Mouse (Mus musculus): ENCODE results near the gene Armc9. TPM values are rescaled to one million over a fixed set of nuclear protein-coding genes. Genes with fewer than 3 reads are reported as not detected.

The Armc9 gene
- polyA plus RNA-seq, 1 experiment from 2014 or later = 34.6 TPM

- no peaks in the 10 kb centered on the region for H3K9me3 ChIP-seq
- no peaks in the 10 kb centered on the region for H3K36me3 ChIP-seq
- H3K4me2 ChIP-seq (replicated peaks) = no peak overlapping the region
- peaks cover 29% of the 10 kb centered on the region for H3K27me3 ChIP-seq
- no peak overlapping the region for H3K4me3 ChIP-seq
- H3K4me1 ChIP-seq = peaks cover 12% of the 10 kb centered on the region
- WGBS = 25% methylated on average over 2 of the region's 2 CpGs
- ATAC-seq (replicated peaks) = no peak
- H3K9ac ChIP-seq (replicated peaks) = no peak overlapping the region
- no peak overlapping the region for H3K27ac ChIP-seq (replicated peaks)
Measured at GRCm38 (mm10) chr1:86300093-86300492, 145.5 kb downstream of the Armc9 start.

- WGBS = 46% methylated on average over 7 of the region's 7 CpGs
- Histone ChIP-seq H3K36me3 (no peaks in the 10 kb centered on the region), H3K27ac (replicated peaks) (no peak overlapping the region), H3K9ac (replicated peaks) (no peak overlapping the region), H3K4me2 (replicated peaks) (no peak overlapping the region), H3K27me3 (peaks cover 29% of the 10 kb centered on the region), H3K4me1 (peaks cover 12% of the 10 kb centered on the region), H3K9me3 (no peaks in the 10 kb centered on the region), H3K4me3 (no peak overlapping the region)
- no peak for ATAC-seq (replicated peaks)
Measured at GRCm38 (mm10) chr1:86300731-86301130, 146.2 kb downstream of the Armc9 start.

GRCm38 (mm10) chr1:86301221-86302091 lies 146.9 kb downstream of the Armc9 start:
- Histone ChIP-seq H3K4me3 (no peak overlapping the region), H3K36me3 (no peaks in the 10 kb centered on the region), H3K4me2 (replicated peaks) (no peak overlapping the region), H3K4me1 (peaks cover 12% of the 10 kb centered on the region), H3K27ac (replicated peaks) (no peak overlapping the region), H3K9ac (replicated peaks) (no peak overlapping the region), H3K9me3 (no peaks in the 10 kb centered on the region), H3K27me3 (peaks cover 29% of the 10 kb centered on the region)
- ATAC-seq (replicated peaks) = no peak
- WGBS = 51% methylated on average over 6 of the region's 6 CpGs

- no peaks in the 10 kb centered on the region for H3K36me3 ChIP-seq
- H3K4me3 ChIP-seq = peak within 1 kb of the TSS; percentile 73
- H3K9ac ChIP-seq (replicated peaks) = peak within 1 kb of the TSS; percentile 65
- no peak for ATAC-seq (replicated peaks)
- no peaks in the 10 kb centered on the region for H3K9me3 ChIP-seq
- peak within 1 kb of the TSS; percentile 98 for H3K4me2 ChIP-seq (replicated peaks)
- no peak within 1 kb of the TSS for H3K27ac ChIP-seq (replicated peaks)
- H3K27me3 ChIP-seq = peaks cover 29% of the 10 kb centered on the region
- H3K4me1 ChIP-seq = peaks cover 12% of the 10 kb centered on the region
- 17% methylated on average over 6 of the region's 6 CpGs for WGBS
Measured at GRCm38 (mm10) chr1:86302532-86302931, 148.0 kb downstream of the Armc9 start, which contains the start of gene B3gnt7. Gene B3gnt7 (plus strand): TSS chr1:86302832.

- Histone ChIP-seq H3K4me2 (replicated peaks) (peak overlapping the region; percentile 98), H3K4me3 (peak overlapping the region; percentile 73), H3K36me3 (no peaks in the 10 kb centered on the region), H3K9me3 (no peaks in the 10 kb centered on the region), H3K27me3 (peaks cover 29% of the 10 kb centered on the region), H3K4me1 (peaks cover 12% of the 10 kb centered on the region), H3K27ac (replicated peaks) (no peak overlapping the region), H3K9ac (replicated peaks) (peak overlapping the region; percentile 65)
- peak; percentile 81 for ATAC-seq (replicated peaks)
- WGBS = under 1% methylated on average over 65 of the region's 65 CpGs
Measured at GRCm38 (mm10) chr1:86303063-86303872, 148.7 kb downstream of the Armc9 start.

GRCm38 (mm10) chr1:86303873-86304250 lies 149.3 kb downstream of the Armc9 start:
- Histone ChIP-seq H3K27ac (replicated peaks) (no peak overlapping the region), H3K4me3 (peak overlapping the region; percentile 73), H3K4me1 (peaks cover 12% of the 10 kb centered on the region), H3K4me2 (replicated peaks) (peak overlapping the region; percentile 98), H3K9me3 (no peaks in the 10 kb centered on the region), H3K27me3 (peaks cover 29% of the 10 kb centered on the region), H3K9ac (replicated peaks) (peak overlapping the region; percentile 65), H3K36me3 (no peaks in the 10 kb centered on the region)
- peak; percentile 42; the same call in 1 of the 2 replicates for ATAC-seq (replicated peaks)
- WGBS = 2% methylated on average over 16 of the region's 16 CpGs

- WGBS = 80% methylated on average over 3 of the region's 3 CpGs
- Histone ChIP-seq H3K27me3 (peaks cover 27% of the 10 kb centered on the region), H3K4me3 (no peak overlapping the region), H3K4me2 (replicated peaks) (no peak overlapping the region), H3K36me3 (no peaks in the 10 kb centered on the region), H3K4me1 (peaks cover 12% of the 10 kb centered on the region), H3K9ac (replicated peaks) (no peak overlapping the region), H3K9me3 (no peaks in the 10 kb centered on the region), H3K27ac (replicated peaks) (no peak overlapping the region)
- no peak for ATAC-seq (replicated peaks)
Measured at GRCm38 (mm10) chr1:86306686-86307085, 152.1 kb downstream of the Armc9 start.

GRCm38 (mm10) chr1:86307177-86307762 lies 152.7 kb downstream of the Armc9 start:
- Histone ChIP-seq H3K27ac (replicated peaks) (no peak overlapping the region), H3K4me3 (no peak overlapping the region), H3K36me3 (no peaks in the 10 kb centered on the region), H3K4me1 (peaks cover 12% of the 10 kb centered on the region), H3K4me2 (replicated peaks) (no peak overlapping the region), H3K9me3 (no peaks in the 10 kb centered on the region), H3K9ac (replicated peaks) (no peak overlapping the region), H3K27me3 (peaks cover 25% of the 10 kb centered on the region)
- 89% methylated on average over 7 of the region's 7 CpGs for WGBS
- ATAC-seq (replicated peaks) = no peak

- no peak for ATAC-seq (replicated peaks)
Measured at GRCm38 (mm10) chr1:86307871-86308641, 153.5 kb downstream of the Armc9 start.

GRCm38 (mm10) chr1:86309270-86309833 lies 154.8 kb downstream of the Armc9 start:
- WGBS = 95% methylated on average over 7 of the region's 7 CpGs
- H3K4me3 ChIP-seq = no peak overlapping the region
- H3K9ac ChIP-seq (replicated peaks) = no peak overlapping the region
- H3K4me2 ChIP-seq (replicated peaks) = no peak overlapping the region
- no peaks in the 10 kb centered on the region for H3K9me3 ChIP-seq
- no peak overlapping the region for H3K27ac ChIP-seq (replicated peaks)
- H3K4me1 ChIP-seq = no peaks in the 10 kb centered on the region
- ATAC-seq (replicated peaks) = no peak
- H3K36me3 ChIP-seq = no peaks in the 10 kb centered on the region
- H3K27me3 ChIP-seq = peaks cover 8% of the 10 kb centered on the region

More at GRCm38 (mm10) chr1:86307871-86308641, 153.5 kb downstream of the Armc9 start:
- Histone ChIP-seq H3K27me3 (peaks cover 19% of the 10 kb centered on the region), H3K9ac (replicated peaks) (no peak overlapping the region), H3K36me3 (no peaks in the 10 kb centered on the region), H3K4me3 (no peak overlapping the region), H3K4me1 (peaks cover 7% of the 10 kb centered on the region), H3K27ac (replicated peaks) (no peak overlapping the region), H3K9me3 (no peaks in the 10 kb centered on the region), H3K4me2 (replicated peaks) (no peak overlapping the region)
- WGBS = 44% methylated on average over 4 of the region's 4 CpGs
